Mouse (Mus musculus) C2C12 (cell line): ENCODE data around the gene Fbxo46. TPM values are rescaled to one million over a fixed set of nuclear protein-coding genes. Genes with fewer than 3 reads are reported as not detected.
A peak's percentile ranks its signal among the peaks of the same experiment; 100 is the strongest.

Experiments
- H3K27me3 ChIP-seq: one replicate; pipeline ENCODE4 v1.6.1; 2011; ENCODE audit not compliant: control insufficient read depth, insufficient read depth, insufficient read length
- H3K36me3 ChIP-seq: one replicate; pipeline ENCODE4 v1.6.1; 2011; ENCODE audit not compliant: control insufficient read depth, insufficient read depth
- H3K4me3 ChIP-seq: one replicate; pipeline ENCODE4 v1.5.1; 2011; ENCODE audit warnings: mild to moderate bottlenecking, control low read depth; ENCODE audit not compliant: poor library complexity, insufficient read depth, severe bottlenecking
- H3K79me2 ChIP-seq: one replicate; pipeline ENCODE4 v1.6.1; 2011; ENCODE audit not compliant: control insufficient read depth, insufficient read depth
- H3K79me3 ChIP-seq: one replicate; pipeline ENCODE4 v1.6.1; 2011; ENCODE audit warnings: low read depth, control low read depth
- H3ac ChIP-seq: one replicate; pipeline ENCODE3; 2011; ENCODE audit warnings: low read depth; ENCODE audit not compliant: control insufficient read depth, insufficient read length
- CEBPB ChIP-seq: IDR thresholded peaks from one replicate; pipeline ENCODE4 v1.6.1; 2011; ENCODE audit warnings: low read depth, mild to moderate bottlenecking, control low read depth, moderate library complexity
- CTCF ChIP-seq: IDR thresholded peaks from one replicate; pipeline ENCODE4 v1.5.1; 2011; ENCODE audit not compliant: control insufficient read depth, insufficient read depth, insufficient read length
- FOSL1 ChIP-seq: IDR thresholded peaks from one replicate; pipeline ENCODE4 v1.8.0; 2011; ENCODE audit warnings: mild to moderate bottlenecking, low read length; ENCODE audit not compliant: poor library complexity, insufficient read depth, severe bottlenecking
- MAX ChIP-seq: IDR thresholded peaks from one replicate; pipeline ENCODE4 v1.6.1; 2011; ENCODE audit warnings: mild to moderate bottlenecking, control low read depth
- MYOD1 ChIP-seq: IDR thresholded peaks from one replicate; pipeline ENCODE4 v1.6.1; 2011; ENCODE audit warnings: low read depth; ENCODE audit not compliant: control insufficient read depth, insufficient read length
- MYOG ChIP-seq: IDR thresholded peaks from one replicate; pipeline ENCODE4 v1.6.1; 2011; ENCODE audit not compliant: control insufficient read depth, insufficient read length; ENCODE audit errors: extremely low read depth
- USF1 ChIP-seq: IDR thresholded peaks from one replicate; pipeline ENCODE4 v1.6.1; 2011; ENCODE audit warnings: low read depth, mild to moderate bottlenecking, control low read depth, moderate library complexity
- polyA plus RNA-seq: library from polyadenylated mRNA; unstranded; fragments of >200 nt; fragmentation: generic; extraction: Trizol; gene quantifications from one replicate; pipeline ENCODE4 v1.2.1, GENCODE M21; 2012; ENCODE audit warnings: missing spikeins

Gene Fbxo46
- polyA plus RNA-seq, 1 experiment = 7.4 TPM

DNA sequence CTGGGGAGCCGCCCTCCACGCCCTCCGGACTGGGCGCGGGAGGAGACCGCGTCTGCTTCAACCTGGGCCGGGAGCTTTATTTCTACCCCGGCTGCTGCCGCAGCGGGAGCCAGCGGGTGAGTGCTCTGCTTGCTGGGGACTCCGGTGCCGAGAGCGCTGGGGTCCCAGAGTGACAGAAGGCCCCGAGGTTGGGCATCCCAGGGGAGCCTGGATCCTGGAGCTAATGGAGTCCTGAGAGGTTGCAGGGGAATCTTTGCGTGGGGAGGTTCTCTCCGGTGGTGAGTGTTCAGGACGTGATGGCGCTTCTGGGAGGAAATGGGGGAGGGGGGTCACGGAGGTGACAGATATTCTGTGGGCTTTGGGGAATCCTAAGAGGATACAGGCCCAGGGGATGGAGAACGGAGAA, 43.1 kb upstream of the Fbxo46 start:
- H3ac ChIP-seq = peak overlapping the region; percentile 98
- peaks cover 19% of the 10 kb centered on the region for H3K36me3 ChIP-seq
- H3K79me2 ChIP-seq = peaks cover 64% of the 10 kb centered on the region
- TF ChIP-seq MYOG = no peak
- no peak for TF ChIP-seq MAX
- no peak for TF ChIP-seq CEBPB
- no peak for TF ChIP-seq FOSL1
- TF ChIP-seq MYOD1 = no peak
- TF ChIP-seq CTCF = no peak
- TF ChIP-seq USF1 = no peak
- H3K79me3 ChIP-seq = peaks cover 32% of the 10 kb centered on the region
- peak overlapping the region; percentile 71 for H3K4me3 ChIP-seq
- H3K27me3 ChIP-seq = no peaks in the 10 kb centered on the region

DNA sequence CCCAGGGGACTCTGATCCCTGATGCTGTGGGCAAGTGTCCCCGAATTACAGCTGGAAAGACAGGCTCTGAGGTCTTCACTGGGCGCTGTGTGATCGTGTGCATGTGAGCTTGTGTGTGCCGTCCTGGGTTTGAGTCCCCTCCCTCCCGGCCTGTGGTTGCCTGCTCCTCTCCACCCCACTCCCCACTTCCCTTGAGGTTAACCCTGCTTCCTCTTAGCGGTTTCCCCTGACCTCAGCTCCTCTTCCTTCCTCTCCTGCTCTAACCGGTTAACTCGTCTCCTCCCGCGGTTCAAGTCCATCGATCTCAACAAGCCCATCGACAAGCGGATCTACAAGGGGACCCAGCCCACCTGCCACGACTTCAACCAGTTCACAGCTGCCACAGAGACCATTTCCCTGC, 41.9 kb upstream of the Fbxo46 start:
- no peak for TF ChIP-seq MAX
- no peak for TF ChIP-seq MYOG
- no peak for TF ChIP-seq CTCF
- TF ChIP-seq FOSL1 = no peak
- TF ChIP-seq USF1 = no peak
- TF ChIP-seq MYOD1 = no peak
- TF ChIP-seq CEBPB = no peak
- H3K79me3 ChIP-seq = peaks cover 33% of the 10 kb centered on the region
- H3K4me3 ChIP-seq = peak overlapping the region; percentile 71
- H3K36me3 ChIP-seq = peaks cover 24% of the 10 kb centered on the region
- peak overlapping the region; percentile 44 for H3ac ChIP-seq
- no peaks in the 10 kb centered on the region for H3K27me3 ChIP-seq
- peaks cover 68% of the 10 kb centered on the region for H3K79me2 ChIP-seq

- Histone ChIP-seq H3K27me3 (no peaks in the 10 kb centered on the region), H3K79me3 (peaks cover 33% of the 10 kb centered on the region), H3K36me3 (peaks cover 24% of the 10 kb centered on the region), H3K4me3 (no peak overlapping the region), H3K79me2 (peaks cover 68% of the 10 kb centered on the region), H3ac (no peak overlapping the region)
- TF ChIP-seq USF1 (no peak), MYOD1 (no peak)
Observed at GRCm38 (mm10) chr7:19078732-19079131, 40.9 kb upstream of the Fbxo46 start.

GRCm38 (mm10) chr7:19080451-19080950, 39.2 kb upstream of the Fbxo46 start:
- Histone ChIP-seq H3K4me3 (no peak overlapping the region), H3K79me3 (peaks cover 32% of the 10 kb centered on the region), H3K27me3 (no peaks in the 10 kb centered on the region), H3K79me2 (peaks cover 69% of the 10 kb centered on the region), H3K36me3 (peaks cover 24% of the 10 kb centered on the region), H3ac (no peak overlapping the region)
- TF ChIP-seq CTCF (no peak), CEBPB (no peak), FOSL1 (no peak), USF1 (no peak), MYOD1 (no peak), MAX (no peak), MYOG (no peak)

- H3K4me3 ChIP-seq = no peak overlapping the region
- TF ChIP-seq MYOD1 (no peak), CEBPB (no peak)
- peaks cover 64% of the 10 kb centered on the region for H3K79me2 ChIP-seq
- peaks cover 35% of the 10 kb centered on the region for H3K36me3 ChIP-seq
- peaks cover 23% of the 10 kb centered on the region for H3K79me3 ChIP-seq
- H3K27me3 ChIP-seq = no peaks in the 10 kb centered on the region
- no peak overlapping the region for H3ac ChIP-seq
Observed at GRCm38 (mm10) chr7:19082171-19082570, 37.5 kb upstream of the Fbxo46 start.

DNA sequence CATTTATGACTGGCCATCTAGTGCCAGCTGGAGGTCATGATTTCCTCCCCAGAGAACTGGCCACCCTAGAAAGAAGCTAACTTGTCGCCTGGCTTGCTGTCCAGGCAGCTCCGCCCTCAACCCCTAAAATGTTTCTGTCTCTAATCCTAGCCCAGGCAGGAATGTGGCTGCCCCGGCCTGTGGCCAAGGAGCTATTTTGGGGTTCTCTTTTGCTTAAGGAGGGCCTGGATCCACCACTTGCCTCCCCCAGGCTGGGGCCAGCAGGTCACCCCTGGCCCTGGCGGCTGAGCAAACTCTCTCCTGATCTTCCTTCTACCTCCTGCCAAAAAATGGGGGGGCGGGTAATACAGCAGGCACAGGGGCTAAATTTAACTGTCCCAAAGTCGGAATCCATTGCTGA, 36.6 kb upstream of the Fbxo46 start:
- Histone ChIP-seq H3K79me3 (peaks cover 19% of the 10 kb centered on the region), H3K27me3 (no peaks in the 10 kb centered on the region), H3K36me3 (peaks cover 41% of the 10 kb centered on the region), H3K79me2 (peaks cover 55% of the 10 kb centered on the region), H3K4me3 (no peak overlapping the region), H3ac (peak overlapping the region; percentile 26)
- TF ChIP-seq CEBPB = no peak
- no peak for TF ChIP-seq FOSL1
- TF ChIP-seq USF1 = no peak
- no peak for TF ChIP-seq MYOG
- no peak for TF ChIP-seq MAX
- no peak for TF ChIP-seq MYOD1
- no peak for TF ChIP-seq CTCF
